Mouse (Mus musculus) adrenal gland, adult (tissue): ENCODE measurements at regions not wholly inside any gene's neighbourhood (a gene's known extent, or its start where the extent isn't known, plus 50 kb on each side); places are given as distances from the start of the nearest gene placed in this dataset.

Experiments
- DNase-seq, 2 experiments: peaks; one replicate each; pipeline ENCODE4 v3.0.0; 2022 to 2023; ENCODE audit warnings: low spot score in 1 of 2; ENCODE audit not compliant: inconsistent age in 2 of 2

- peak; percentile 15 to 58 for DNase-seq
Observed at GRCm38 (mm10) chr13:115159386-115159785, 57.6 kb upstream of the Itga1 start.
